Mouse (Mus musculus) liver, postnatal 0 days (tissue): ENCODE data around the gene Muc5ac. TPM values are rescaled to one million over a fixed set of nuclear protein-coding genes. Genes with fewer than 3 reads are reported as not detected.

Experiments
- ATAC-seq: fragments of 200-750 bp; cut with Nextera tagmentation; 2 replicates; pipeline ENCODE4 v1.8.0; 2017; ENCODE audit warnings: mild to moderate bottlenecking, moderate library complexity
- DNase-seq: peaks from one replicate; pipeline ENCODE4 v3.0.0-alpha.2; 2016
- H3K27ac ChIP-seq: fragments of 300-500 bp; sonication (generic); 2 replicates; pipeline ENCODE4 v1.5.1; 2014; ENCODE audit warnings: antibody characterized with exemption, moderate library complexity, mild to moderate bottlenecking, low read depth
- H3K27me3 ChIP-seq: fragments of 300-500 bp; sonication (generic); 2 replicates; pipeline ENCODE4 v1.6.1; 2014; ENCODE audit warnings: low read length, control low read depth, mixed read lengths; ENCODE audit not compliant: insufficient read depth
- H3K36me3 ChIP-seq: fragments of 300-500 bp; sonication (generic); replicated peaks from 2 replicates; pipeline ENCODE4 v1.6.1; 2014; ENCODE audit warnings: mild to moderate bottlenecking, control low read depth, low read length, moderate library complexity, mixed read lengths; ENCODE audit not compliant: insufficient read depth
- H3K4me1 ChIP-seq: fragments of 300-500 bp; sonication (generic); 2 replicates; pipeline ENCODE4 v1.6.1; 2014; ENCODE audit warnings: antibody characterized with exemption, mild to moderate bottlenecking, control low read depth; ENCODE audit not compliant: insufficient read depth
- H3K4me2 ChIP-seq: fragments of 300-500 bp; sonication (generic); 2 replicates; pipeline ENCODE4 v1.6.1; 2014; ENCODE audit warnings: low read depth, mild to moderate bottlenecking, low read length, moderate library complexity, mixed read lengths
- H3K4me3 ChIP-seq: fragments of 300-500 bp; sonication (generic); 2 replicates; pipeline ENCODE4 v1.5.1; 2014; ENCODE audit warnings: low read depth, low read length
- H3K9ac ChIP-seq: fragments of 300-500 bp; sonication (generic); replicated peaks from 2 replicates; pipeline ENCODE4 v1.6.1; 2014; ENCODE audit warnings: mild to moderate bottlenecking, moderate library complexity
- H3K9me3 ChIP-seq: fragments of 300-500 bp; sonication (generic); 2 replicates; pipeline ENCODE4 v1.6.1; 2016; ENCODE audit warnings: mild to moderate bottlenecking, control low read depth, low read length, mixed read lengths
- CTCF ChIP-seq: sonication (generic); IDR thresholded peaks from 2 replicates; pipeline ENCODE4 v1.5.1; 2016; ENCODE audit warnings: antibody characterized with exemption, low read depth
- EP300 ChIP-seq: IDR thresholded peaks from 2 replicates; pipeline ENCODE4 v1.6.1; 2016; ENCODE audit warnings: antibody characterized with exemption, low read depth, mild to moderate bottlenecking
- WGBS: fragments of 180-500 bp; shearing (Covaris S2); extraction: QIAGEN DNeasy Blood & Tissue Kit; methylation state at CpG from one replicate; pipeline ENCODE4 v1.1.7; 2014; ENCODE audit not compliant: insufficient replicate concordance; 5-methylcytosine and 5-hydroxymethylcytosine counted together
- polyA plus RNA-seq: library from polyadenylated mRNA; unstranded; fragments of >200 nt; fragmentation: Nextera tagmentation; extraction: Ambion mirVana; gene quantifications from 2 replicates; pipeline ENCODE4 v1.2.1, GENCODE M21; 2015

Muc5ac gene
- polyA plus RNA-seq: not detected in 2 replicates

DNA sequence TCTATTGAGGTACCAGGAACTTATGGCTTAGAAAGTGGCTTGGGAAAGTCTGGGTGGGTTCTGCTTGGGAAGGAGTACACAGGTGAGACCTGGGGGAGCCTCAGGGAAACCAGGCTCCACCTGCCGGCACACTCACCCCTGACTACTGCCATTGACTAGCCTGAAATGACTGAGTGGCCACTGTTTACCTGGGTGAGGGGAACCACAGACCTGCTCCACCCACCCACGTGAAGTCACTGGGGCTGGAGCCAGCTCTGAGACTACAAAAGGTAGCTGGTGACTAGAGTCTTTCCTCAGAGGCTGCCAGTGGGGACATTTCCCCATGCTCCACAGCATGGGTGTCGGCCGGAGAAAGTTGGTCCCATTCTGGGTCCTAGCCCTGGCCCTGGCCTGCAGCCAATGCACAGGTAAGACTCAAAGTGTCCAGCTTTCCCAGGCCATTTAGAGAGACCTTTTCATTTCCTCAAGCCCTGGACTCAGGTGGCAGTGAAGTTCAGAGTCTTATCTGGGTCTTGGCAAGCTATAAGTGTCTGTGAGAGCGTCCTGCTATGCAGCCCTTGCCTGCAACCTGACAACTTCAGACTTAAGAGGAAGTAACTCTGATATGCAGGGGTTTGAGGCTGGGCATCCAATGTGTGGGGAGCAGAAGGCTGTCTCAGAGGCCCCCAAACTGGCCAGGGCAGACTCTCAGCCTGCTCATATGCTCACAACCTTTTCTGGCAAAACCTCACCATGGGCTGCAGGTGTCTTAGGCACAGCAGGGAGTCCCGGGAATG is at the start of gene Muc5ac:
Muc5ac (plus strand) TSS at position 296 of the 776 bp plus-strand sequence.
- no peak within 1 kb of the TSS for H3K4me3 ChIP-seq
- H3K4me2 ChIP-seq: no peak within 1 kb of the TSS
- no peaks in the 10 kb centered on the region for H3K9me3 ChIP-seq
- no peaks in the 10 kb centered on the region for H3K27me3 ChIP-seq
- no peak within 1 kb of the TSS for H3K27ac ChIP-seq
- 69% methylated on average over 6 of the region's 6 CpGs for WGBS
- H3K4me1 ChIP-seq: no peaks in the 10 kb centered on the region
- H3K9ac ChIP-seq: no peak within 1 kb of the TSS
- no peaks in the 10 kb centered on the region for H3K36me3 ChIP-seq
- ATAC-seq (no peak), DNase-seq (no peak)
- TF ChIP-seq EP300: no peak
- TF ChIP-seq CTCF: no peak

DNA sequence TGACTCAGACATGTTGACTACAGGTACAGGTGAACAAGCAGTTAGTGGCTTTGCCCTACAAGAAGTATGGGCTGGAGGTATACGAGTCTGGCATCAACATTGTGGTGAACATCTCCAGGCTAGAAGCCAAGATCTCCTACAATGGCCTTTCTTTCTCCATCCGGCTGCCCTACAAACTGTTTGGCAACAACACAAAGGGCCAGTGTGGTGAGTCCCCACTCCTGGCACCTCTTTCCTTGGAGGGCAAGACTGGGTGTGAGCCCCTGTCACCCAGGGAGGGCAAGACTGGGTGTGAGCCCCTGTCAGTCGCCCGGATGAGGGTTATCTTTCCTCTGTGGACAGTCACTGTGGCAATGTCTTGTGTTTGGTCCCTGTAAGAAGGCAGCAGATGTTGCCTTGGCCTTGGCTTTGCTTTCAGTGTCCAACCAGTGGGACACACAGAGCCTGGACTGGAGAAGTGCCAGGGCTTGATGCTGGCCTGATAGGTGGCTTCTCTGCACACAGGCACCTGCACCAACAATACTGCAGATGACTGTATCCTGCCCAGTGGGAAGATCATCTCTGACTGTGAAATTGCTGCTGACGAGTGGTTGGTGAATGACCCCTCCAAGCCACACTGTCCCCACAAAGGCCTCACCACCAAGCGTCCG is 41.2 kb upstream of the Muc5ac start:
- Histone ChIP-seq H3K9me3 (no peaks in the 10 kb centered on the region), H3K27me3 (no peaks in the 10 kb centered on the region), H3K4me2 (no peak overlapping the region), H3K27ac (no peak overlapping the region), H3K4me1 (no peaks in the 10 kb centered on the region), H3K9ac (no peak overlapping the region), H3K36me3 (no peaks in the 10 kb centered on the region), H3K4me3 (no peak overlapping the region)
- TF ChIP-seq CTCF: no peak
- TF ChIP-seq EP300: no peak
- ATAC-seq: no peak
- no peak for DNase-seq
- WGBS: 70% methylated on average over 7 of the region's 7 CpGs

GRCm38 (mm10) chr7:141752513-141752912 is 36.3 kb upstream of the Muc5ac start:
- Histone ChIP-seq H3K9me3 (no peaks in the 10 kb centered on the region), H3K4me1 (no peaks in the 10 kb centered on the region), H3K4me3 (no peak overlapping the region), H3K36me3 (no peaks in the 10 kb centered on the region), H3K4me2 (no peak overlapping the region), H3K9ac (no peak overlapping the region), H3K27me3 (0 out of 2 replicates have a peak, but pooled peaks cover 2% of the 10 kb centered on the region), H3K27ac (no peak overlapping the region)
- 59% methylated on average over 6 of the region's 6 CpGs for WGBS
- ATAC-seq: no peak
- no peak for DNase-seq
- TF ChIP-seq EP300: no peak
- TF ChIP-seq CTCF: no peak

DNA sequence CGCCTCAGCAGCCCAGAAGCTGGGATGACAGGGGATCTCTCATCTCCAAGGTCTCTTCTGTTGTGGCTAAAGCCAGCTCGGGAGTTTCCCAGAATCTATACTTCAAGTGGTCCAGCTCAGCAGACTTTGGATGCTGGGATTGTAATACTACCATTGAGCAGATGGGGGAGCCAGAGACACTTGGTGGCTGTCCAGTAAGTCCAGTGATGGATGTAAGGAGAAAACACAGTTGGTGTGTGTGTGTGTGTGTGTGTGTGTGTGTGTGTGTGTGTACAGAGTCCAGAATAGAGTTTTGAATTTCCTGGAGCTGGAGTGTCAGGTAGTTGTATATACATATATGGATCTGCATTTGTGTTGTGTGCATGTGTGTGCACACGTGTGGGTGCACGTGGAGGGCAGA is 32.9 kb upstream of the Muc5ac start:
- H3K9ac ChIP-seq: no peak overlapping the region

GRCm38 (mm10) chr7:141758291-141758690 is 30.5 kb upstream of the Muc5ac start:
- DNase-seq: no peak
- ATAC-seq: no peak
- 39% methylated on average over 4 of the region's 4 CpGs for WGBS

More for the DNA sequence above, 32.9 kb upstream of the Muc5ac start:
- Histone ChIP-seq H3K4me1 (no peaks in the 10 kb centered on the region), H3K4me3 (no peak overlapping the region), H3K27ac (no peak overlapping the region), H3K4me2 (no peak overlapping the region), H3K27me3 (0 out of 2 replicates have a peak, but pooled peaks cover 2% of the 10 kb centered on the region), H3K36me3 (no peaks in the 10 kb centered on the region), H3K9me3 (no peaks in the 10 kb centered on the region)
- ATAC-seq (peak; percentile 45; the same call in 1 of the 2 replicates), DNase-seq (peak; percentile 79)
- no peak for TF ChIP-seq EP300
- peak; percentile 96 for TF ChIP-seq CTCF
- 43% methylated on average over 4 of the region's 4 CpGs for whole genome bisulfite sequencing

GRCm38 (mm10) chr7:141770521-141770920 is 18.3 kb upstream of the Muc5ac start:
- no peaks in the 10 kb centered on the region for H3K9me3 ChIP-seq
- ATAC-seq (peak; percentile 40), DNase-seq (no peak)
- H3K4me2 ChIP-seq: peak overlapping the region; percentile 64
- no peaks in the 10 kb centered on the region for H3K27me3 ChIP-seq
- H3K9ac ChIP-seq: no peak overlapping the region
- WGBS: 71% methylated on average over 3 of the region's 3 CpGs
- no peak for TF ChIP-seq EP300
- no peak for TF ChIP-seq CTCF
- peak overlapping the region; percentile 67; the same call in 1 of the 2 replicates for H3K27ac ChIP-seq
- H3K4me1 ChIP-seq: peaks cover 32% of the 10 kb centered on the region
- H3K36me3 ChIP-seq: no peaks in the 10 kb centered on the region
- H3K4me3 ChIP-seq: no peak overlapping the region

More at GRCm38 (mm10) chr7:141758291-141758690, 30.5 kb upstream of the Muc5ac start:
- Histone ChIP-seq H3K4me2 (no peak overlapping the region), H3K27ac (no peak overlapping the region), H3K36me3 (no peaks in the 10 kb centered on the region), H3K9me3 (no peaks in the 10 kb centered on the region), H3K9ac (no peak overlapping the region), H3K4me1 (no peaks in the 10 kb centered on the region), H3K27me3 (0 out of 2 replicates have a peak, but pooled peaks cover 7% of the 10 kb centered on the region), H3K4me3 (no peak overlapping the region)
- TF ChIP-seq CTCF (no peak), EP300 (no peak)
